Mouse (Mus musculus): ENCODE measurements around the gene Msh5. TPM values are rescaled to one million over a fixed set of nuclear protein-coding genes. Genes with fewer than 3 reads are reported as not detected.

Msh5 gene
- total RNA-seq, 2 experiments from 2014 or later = 36.9 to 50.9 TPM

GRCm38 (mm10) chr17:35071454-35071853 lies 24.9 kb upstream of the Msh5 start:
- ATAC-seq (replicated peaks; ENCODE audit: low FRiP score, poor library complexity, severe bottlenecking) = no peak

DNA sequence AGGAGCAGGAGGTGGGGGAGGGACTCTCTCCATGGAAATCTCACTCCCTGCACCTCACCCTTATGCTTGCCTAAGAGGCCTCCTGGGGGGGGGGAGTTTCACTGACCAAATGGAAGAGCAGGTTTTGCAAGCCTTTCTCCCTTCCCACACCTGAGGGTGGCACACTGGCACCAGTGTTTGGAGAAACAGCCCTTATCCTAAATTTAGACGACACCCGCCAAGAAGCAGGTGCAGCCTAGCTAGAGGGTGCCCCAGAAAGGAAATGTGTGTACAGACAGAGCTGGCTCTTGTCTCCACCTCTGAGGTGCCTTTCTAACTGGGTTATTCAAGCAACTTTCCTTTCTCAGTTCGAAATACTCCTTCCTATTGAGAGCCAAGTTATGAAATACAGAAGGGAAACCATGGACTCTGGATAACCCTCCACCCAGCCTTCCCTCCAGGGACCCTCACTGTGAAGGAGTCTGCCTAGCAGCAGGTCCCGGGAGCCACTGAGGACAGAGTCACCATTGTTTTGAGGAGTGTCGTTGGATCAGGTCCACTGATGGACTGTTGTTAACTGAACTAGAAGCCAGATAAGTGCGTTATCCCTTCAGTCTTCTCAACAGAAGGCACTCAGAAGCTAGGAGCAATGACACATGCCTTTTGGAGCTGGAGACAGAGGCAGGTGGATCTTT lies 24.1 kb upstream of the Msh5 start:
- ATAC-seq (replicated peaks; ENCODE audit: low FRiP score, poor library complexity, severe bottlenecking) = no peak

DNA sequence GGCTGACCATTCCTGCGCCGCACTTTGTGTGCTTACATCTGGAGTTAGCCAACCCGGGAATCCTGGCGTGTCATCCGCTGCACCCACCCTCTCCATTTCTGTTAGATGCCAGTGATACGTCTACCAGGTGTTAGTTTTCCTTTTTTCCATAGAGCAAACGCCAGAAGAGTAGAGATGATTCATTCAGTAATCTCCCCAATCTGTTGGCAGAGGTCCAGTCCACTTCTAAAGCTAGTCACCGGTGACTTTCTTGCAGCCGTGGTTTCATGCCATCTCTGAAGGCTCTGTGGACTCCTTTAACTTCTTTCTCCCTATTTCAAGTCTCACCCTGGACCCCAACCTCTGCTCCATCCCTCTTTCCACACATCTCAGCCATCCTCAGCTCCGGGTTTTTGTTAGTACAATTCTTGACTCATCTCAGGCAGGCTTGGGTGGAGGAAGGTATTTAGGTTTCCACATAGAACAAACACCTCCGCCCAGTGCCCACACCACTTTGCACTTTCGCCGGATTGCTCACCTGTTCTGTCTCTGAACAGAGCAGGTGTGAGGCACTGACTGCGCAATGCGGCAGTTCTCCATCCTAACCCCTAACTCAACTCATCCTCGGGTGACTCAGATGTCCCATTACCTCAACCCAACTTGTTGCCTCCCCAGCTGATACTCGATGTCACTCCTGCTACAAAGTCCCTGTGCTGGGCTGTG lies 21.8 kb upstream of the Msh5 start:
- ATAC-seq (replicated peaks; ENCODE audit: low FRiP score, poor library complexity, severe bottlenecking) = no peak

- no peak for ATAC-seq (replicated peaks; ENCODE audit: low FRiP score, poor library complexity, severe bottlenecking)
Observed at GRCm38 (mm10) chr17:35066084-35066483, 19.5 kb upstream of the Msh5 start, which contains the start of gene Mpig6b. TSS of gene Mpig6b (minus strand) at chr17:35066184.

DNA sequence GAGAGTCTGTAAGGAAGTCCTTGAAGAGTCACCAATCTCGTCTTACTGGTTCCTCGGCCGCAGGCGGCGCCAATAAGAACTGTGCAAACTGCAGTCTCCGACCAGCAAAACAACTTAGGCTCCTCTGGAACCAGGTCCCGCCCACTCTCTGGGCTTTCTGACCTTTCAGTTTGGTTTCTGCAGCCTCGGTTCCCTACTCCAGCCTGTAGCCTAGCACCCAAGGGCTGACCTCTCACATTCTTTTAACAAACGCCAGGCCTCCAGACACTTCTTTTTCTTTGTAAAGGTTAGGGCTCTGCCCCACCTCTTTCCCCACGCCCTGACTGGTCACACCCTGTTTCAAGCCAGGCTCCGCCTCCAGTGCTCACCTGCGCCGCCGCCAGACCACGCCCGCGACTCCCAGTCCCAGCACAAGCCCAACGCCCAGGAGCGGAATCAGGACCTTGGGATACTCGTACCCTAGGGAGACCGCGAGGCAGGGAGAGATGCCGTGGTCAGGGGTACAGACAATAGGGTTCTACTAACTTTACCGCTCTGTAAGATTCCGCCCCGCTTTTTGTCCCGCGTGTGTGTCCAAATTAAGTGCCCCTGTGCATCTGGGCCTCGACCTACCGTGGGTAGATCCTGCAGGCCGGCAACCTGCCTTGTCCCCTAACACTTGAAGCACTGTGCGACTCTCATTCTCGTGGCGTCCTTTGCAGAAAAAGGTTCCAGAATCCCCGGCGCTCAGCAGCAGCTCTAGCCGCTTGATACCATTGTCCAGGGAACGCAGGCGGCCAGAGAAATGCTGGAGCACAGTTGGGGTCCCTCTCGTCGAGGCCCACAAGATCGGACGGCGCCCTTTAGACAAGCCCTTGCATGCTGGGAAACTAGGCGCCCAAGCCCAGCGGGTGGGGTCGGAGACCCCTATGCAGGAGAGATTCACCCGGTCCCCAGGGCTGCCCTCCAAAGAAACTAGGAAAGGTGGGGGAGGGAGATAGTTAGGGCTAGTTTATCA lies 18.7 kb upstream of the Msh5 start, which contains the start of gene Ly6g6c:
Gene Ly6g6c (plus strand): TSS at position 438 of the 997 bp plus-strand sequence.
- ATAC-seq (replicated peaks; ENCODE audit: low FRiP score, poor library complexity, severe bottlenecking) = peak; percentile 74

DNA sequence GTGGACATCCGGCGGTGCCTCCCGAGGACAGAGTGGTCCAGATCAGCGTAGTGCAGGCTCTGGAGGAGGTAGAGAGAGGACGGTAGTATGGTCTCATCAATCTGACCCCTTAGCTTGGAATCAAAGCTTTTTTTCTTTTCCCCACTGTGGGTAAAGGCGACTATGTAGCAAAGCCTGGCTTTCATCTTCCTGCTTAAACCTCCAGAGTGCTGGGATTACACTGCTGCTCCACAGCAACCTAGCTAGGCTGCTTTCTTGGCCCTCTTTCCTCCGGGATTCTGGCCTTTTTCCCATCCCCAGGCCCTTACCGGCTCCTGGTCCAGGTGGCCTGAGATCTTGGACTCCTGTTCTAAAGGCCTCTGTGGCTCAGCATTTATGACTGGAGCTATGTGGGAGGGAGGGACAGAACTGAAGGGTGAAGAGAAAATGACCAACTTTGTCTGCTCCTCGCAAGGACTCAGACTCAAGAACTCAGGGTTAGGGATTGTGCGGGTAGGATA lies 17.9 kb upstream of the Msh5 start:
- no peak for ATAC-seq (replicated peaks; ENCODE audit: low FRiP score, poor library complexity, severe bottlenecking)

GRCm38 (mm10) chr17:35063466-35063865 lies 16.9 kb upstream of the Msh5 start:
- no peak for ATAC-seq (replicated peaks; ENCODE audit: low FRiP score, poor library complexity, severe bottlenecking)

DNA sequence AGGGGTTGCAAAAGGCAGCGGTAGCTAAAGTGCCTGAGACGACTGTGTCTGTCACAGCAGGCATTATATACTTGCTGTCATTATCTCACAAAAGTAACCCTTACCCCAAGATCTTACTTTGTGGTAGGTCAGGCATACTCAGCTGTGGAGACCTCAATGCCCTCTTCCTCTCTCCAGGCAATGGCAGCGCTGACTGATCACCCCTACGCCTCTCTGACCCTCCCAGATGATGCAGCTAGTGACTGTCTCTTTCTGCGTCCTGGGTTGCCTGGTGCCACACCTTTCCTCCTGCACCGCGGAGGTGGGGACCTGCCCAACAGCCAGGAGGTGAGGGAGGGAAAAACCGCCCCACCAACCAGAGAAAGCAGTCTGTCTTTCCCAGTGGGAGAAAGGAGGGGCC lies 14.8 kb upstream of the Msh5 start:
- ATAC-seq (replicated peaks; ENCODE audit: low FRiP score, poor library complexity, severe bottlenecking) = no peak

GRCm38 (mm10) chr17:35060737-35061297 lies 14.3 kb upstream of the Msh5 start:
- ATAC-seq (replicated peaks; ENCODE audit: low FRiP score, poor library complexity, severe bottlenecking) = 0 out of 2 replicates have a peak, but pooled peaks have one; percentile 12

DNA sequence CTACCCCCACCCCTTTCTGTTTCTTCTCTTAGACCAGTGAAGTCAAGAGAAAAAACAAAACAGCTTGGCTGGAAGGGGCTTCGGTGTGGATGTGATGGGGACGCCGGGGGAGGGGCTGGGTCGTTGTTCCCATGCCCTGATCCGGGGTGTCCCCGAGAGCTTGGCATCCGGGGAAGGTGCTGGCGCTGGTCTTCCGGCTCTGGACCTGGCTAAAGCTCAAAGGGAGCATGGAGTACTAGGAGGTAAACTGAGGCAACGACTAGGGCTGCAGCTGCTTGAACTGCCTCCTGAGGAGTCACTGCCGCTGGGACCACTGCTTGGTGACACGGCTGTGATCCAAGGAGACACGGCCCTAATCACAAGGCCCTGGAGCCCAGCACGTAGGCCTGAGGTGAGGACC lies 13.5 kb upstream of the Msh5 start:
- ATAC-seq (replicated peaks; ENCODE audit: low FRiP score, poor library complexity, severe bottlenecking) = no peak

- peak; percentile 85 for ATAC-seq (replicated peaks; ENCODE audit: low FRiP score, poor library complexity, severe bottlenecking)
Observed at GRCm38 (mm10) chr17:35058911-35059892, 12.7 kb upstream of the Msh5 start, which contains the start of gene Ddah2. TSS of gene Ddah2 (plus strand) at chr17:35059035.

DNA sequence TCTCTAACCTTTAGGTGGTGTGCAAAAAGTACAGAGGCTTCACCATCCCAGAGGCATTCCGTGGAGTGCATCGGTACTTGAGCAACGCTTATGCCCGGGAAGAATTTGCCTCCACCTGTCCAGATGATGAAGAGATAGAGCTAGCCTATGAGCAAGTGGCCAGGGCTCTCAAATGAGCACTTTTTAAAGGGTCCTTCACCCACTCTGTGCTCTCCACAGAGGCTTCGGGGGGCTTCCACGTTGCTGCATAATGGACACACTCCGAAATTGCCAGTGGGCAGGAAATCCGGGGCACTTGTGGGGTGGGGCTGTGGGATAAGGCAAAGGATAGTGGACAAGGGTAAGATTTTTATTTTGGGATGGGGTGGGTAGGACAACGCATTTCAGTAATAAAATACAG lies 11.8 kb upstream of the Msh5 start:
- no peak for ATAC-seq (replicated peaks; ENCODE audit: low FRiP score, poor library complexity, severe bottlenecking)

DNA sequence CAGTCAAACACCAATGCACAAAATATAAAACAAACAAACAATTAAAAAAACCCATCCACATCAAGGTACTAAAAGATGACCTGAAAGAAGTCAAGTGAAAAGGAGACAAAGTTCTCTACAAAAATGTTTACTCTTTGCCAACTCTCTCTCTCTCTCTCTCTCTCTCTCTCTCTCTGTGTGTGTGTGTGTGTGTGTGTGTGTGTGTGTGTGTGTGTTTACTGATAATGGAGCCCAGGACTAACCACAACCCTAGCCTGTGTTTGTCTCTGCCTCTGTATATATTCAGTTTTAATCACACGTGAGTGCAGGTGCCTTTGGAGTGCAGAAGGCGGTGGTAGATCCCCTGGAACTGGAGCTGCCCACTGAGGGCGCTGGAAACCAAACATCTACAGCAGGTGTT lies 10.5 kb upstream of the Msh5 start:
- no peak for ATAC-seq (replicated peaks; ENCODE audit: low FRiP score, poor library complexity, severe bottlenecking)

DNA sequence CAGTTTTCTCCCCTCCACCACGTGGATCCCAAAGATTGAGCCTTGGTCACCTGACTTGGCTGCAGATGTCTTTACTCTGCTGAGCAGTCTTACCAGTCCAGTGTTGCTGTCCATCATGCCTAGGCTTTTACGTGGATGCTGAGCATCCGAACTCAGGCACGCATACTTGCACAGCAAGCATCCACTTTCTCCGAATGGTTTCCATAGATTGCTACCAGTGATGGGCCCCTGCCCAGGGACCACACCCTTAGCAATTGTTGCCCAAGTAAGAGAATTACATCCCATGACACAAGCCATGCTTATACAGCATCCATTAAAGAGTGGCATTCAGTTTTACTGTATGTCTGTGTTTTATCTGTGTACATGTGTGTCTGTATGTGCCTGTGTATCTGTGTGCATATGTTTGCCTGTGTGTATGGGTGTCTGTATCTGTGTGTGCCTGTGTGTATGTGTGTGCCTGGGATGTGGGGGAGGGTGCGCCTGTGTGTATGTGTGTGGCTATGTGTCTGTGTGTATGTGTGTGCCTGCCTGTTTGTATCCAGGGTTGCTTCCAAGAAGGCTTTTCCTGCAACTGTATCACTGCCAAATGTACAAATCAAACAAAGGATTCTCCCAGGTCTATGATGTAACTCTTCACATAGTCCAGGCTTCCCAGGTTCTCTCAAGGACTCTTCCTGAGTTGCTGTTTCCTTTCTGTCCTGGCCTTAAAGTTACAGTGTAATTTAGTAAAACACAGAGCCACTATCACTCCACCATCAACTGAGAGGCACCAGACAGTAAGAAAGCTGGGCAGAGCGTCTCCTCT lies 9.3 kb upstream of the Msh5 start:
- no peak for ATAC-seq (replicated peaks; ENCODE audit: low FRiP score, poor library complexity, severe bottlenecking)

GRCm38 (mm10) chr17:35052271-35052798 lies 5.8 kb upstream of the Msh5 start:
- ATAC-seq (replicated peaks; ENCODE audit: low FRiP score, poor library complexity, severe bottlenecking) = no peak

- 0 out of 2 replicates have a peak, but pooled peaks have one; percentile 31 for ATAC-seq (replicated peaks; ENCODE audit: low FRiP score, poor library complexity, severe bottlenecking)
Observed at GRCm38 (mm10) chr17:35051156-35052086, 4.9 kb upstream of the Msh5 start.

Measured in erythroid progenitor cell, adult 5-6 weeks (primary cell).